Mouse (Mus musculus) liver, embryonic 14.5 days (tissue): Measurements from ENCODE around the gene Grpel1. TPM values are rescaled to one million over a fixed set of nuclear protein-coding genes. Genes with fewer than 3 reads are reported as not detected.

Experiments used
- ATAC-seq: fragments of 200-750 bp; cut with Nextera tagmentation; 2 replicates; pipeline ENCODE4 v1.8.0; 2017; ENCODE audit warnings: moderate number of reproducible peaks, mild to moderate bottlenecking, moderate library complexity; ENCODE audit not compliant: insufficient read depth
- DNase-seq, 3 experiments: peaks; one replicate each; pipeline ENCODE4 v3.0.0-alpha.2; 2012 to 2013; ENCODE audit warnings: low read depth in 3 of 3, low spot score in 3 of 3
- H3K27ac ChIP-seq: fragments of 300-500 bp; sonication (generic); 2 replicates; pipeline ENCODE4 v1.5.1; 2014; ENCODE audit warnings: moderate library complexity, mild to moderate bottlenecking, control low read depth, inconsistent platforms
- H3K27me3 ChIP-seq: fragments of 300-500 bp; sonication (generic); 2 replicates; pipeline ENCODE4 v1.6.1; 2014; ENCODE audit warnings: mild to moderate bottlenecking, low read length, moderate library complexity; ENCODE audit not compliant: control insufficient read depth, insufficient read depth
- H3K36me3 ChIP-seq: fragments of 300-500 bp; sonication (generic); replicated peaks from 2 replicates; pipeline ENCODE4 v1.6.1; 2014; ENCODE audit warnings: low read depth; ENCODE audit not compliant: control insufficient read depth, insufficient read depth
- H3K4me1 ChIP-seq, 2 experiments: fragments of 200-500 bp in 1 of 2; fragments of 300-500 bp in 1 of 2; sonication (generic) in 1 of 2; replicated peaks; 2 replicates each; pipeline ENCODE4 v1.6.1; 2012 to 2014; ENCODE audit warnings: antibody characterized with exemption in 1 of 2, inconsistent platforms in 1 of 2, low read length in 1 of 2; ENCODE audit not compliant: control insufficient read depth in 2 of 2, insufficient read depth in 2 of 2
- H3K4me2 ChIP-seq: fragments of 300-500 bp; sonication (generic); 2 replicates; pipeline ENCODE4 v1.6.1; 2014; ENCODE audit warnings: low read depth, mild to moderate bottlenecking, control low read depth, moderate library complexity
- H3K4me3 ChIP-seq, 2 experiments: fragments of 200-500 bp in 1 of 2; fragments of 300-500 bp in 1 of 2; sonication (generic) in 1 of 2; 2 replicates each; pipeline ENCODE4 v1.5.1; 2012 to 2014; ENCODE audit warnings: low read depth in 2 of 2, low read length in 2 of 2, mild to moderate bottlenecking in 2 of 2, control low read depth in 1 of 2, inconsistent platforms in 1 of 2, moderate library complexity in 1 of 2; ENCODE audit not compliant: insufficient read depth in 1 of 2
- H3K9ac ChIP-seq: fragments of 300-500 bp; sonication (generic); replicated peaks from 2 replicates; pipeline ENCODE4 v1.6.1; 2014; ENCODE audit warnings: mild to moderate bottlenecking, control low read depth, moderate library complexity
- H3K9me3 ChIP-seq: fragments of 300-500 bp; sonication (generic); 2 replicates; pipeline ENCODE4 v1.6.1; 2016; ENCODE audit warnings: low read length, mixed read lengths; ENCODE audit not compliant: control insufficient read depth
- CTCF ChIP-seq: IDR thresholded peaks from 2 replicates; pipeline ENCODE4 v1.5.1; 2016; ENCODE audit warnings: antibody characterized with exemption, low read depth, control low read depth
- EP300 ChIP-seq: IDR thresholded peaks from 2 replicates; pipeline ENCODE4 v1.6.1; 2016; ENCODE audit warnings: antibody characterized with exemption, low read depth
- WGBS: fragments of 180-500 bp; shearing (Covaris S2); extraction: QIAGEN DNeasy Blood & Tissue Kit; methylation state at CpG from one replicate; pipeline ENCODE4 v1.1.7; 2014; ENCODE audit not compliant: insufficient replicate concordance; 5-methylcytosine and 5-hydroxymethylcytosine counted together
- polyA plus RNA-seq, 2 experiments: library from polyadenylated mRNA; depleted of rRNA in 1 of 2; stranded (reverse) in 1 of 2; unstranded in 1 of 2; fragments of >200 nt; fragmentation: Nextera tagmentation in 1 of 2; extraction: Ambion mirVana in 1 of 2; gene quantifications; 2 replicates each; pipeline versions ENCODE4 v1.2.1 to v1.2.3; 2012 to 2014

The Grpel1 gene
- polyA plus RNA-seq, 2 experiments = 16.8 to 42.4 TPM

DNA sequence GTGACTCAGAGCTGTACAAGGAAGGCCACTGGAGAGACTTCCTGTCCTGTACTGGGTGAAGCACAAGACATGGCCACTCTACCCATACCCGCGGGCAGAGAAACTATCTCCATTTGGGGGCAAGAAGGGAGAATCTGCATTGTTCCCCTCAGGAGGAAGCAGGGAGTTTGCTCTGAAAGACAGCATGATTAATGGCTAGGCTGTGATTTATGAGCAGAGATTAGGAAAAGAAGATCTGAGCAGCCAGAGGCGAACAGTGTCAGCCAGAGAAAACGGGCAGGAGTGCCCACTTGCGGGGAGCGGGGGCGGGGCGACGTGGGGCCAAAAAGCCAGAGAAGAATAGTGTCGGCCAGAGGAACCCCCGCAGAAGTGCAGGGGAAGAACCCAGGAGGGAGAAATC is 37.0 kb upstream of the Grpel1 start:
- DNase-seq (no peak), ATAC-seq (no peak)
- WGBS = 37% methylated on average over 11 of the region's 11 CpGs
- Histone ChIP-seq H3K4me3 (no peak overlapping the region), H3K27me3 (no peaks in the 10 kb centered on the region), H3K4me1 (no peaks in the 10 kb centered on the region), H3K4me2 (no peak overlapping the region), H3K9ac (no peak overlapping the region), H3K9me3 (no peaks in the 10 kb centered on the region), H3K36me3 (no peaks in the 10 kb centered on the region), H3K27ac (no peak overlapping the region)
- TF ChIP-seq CTCF (no peak), EP300 (no peak)

DNA sequence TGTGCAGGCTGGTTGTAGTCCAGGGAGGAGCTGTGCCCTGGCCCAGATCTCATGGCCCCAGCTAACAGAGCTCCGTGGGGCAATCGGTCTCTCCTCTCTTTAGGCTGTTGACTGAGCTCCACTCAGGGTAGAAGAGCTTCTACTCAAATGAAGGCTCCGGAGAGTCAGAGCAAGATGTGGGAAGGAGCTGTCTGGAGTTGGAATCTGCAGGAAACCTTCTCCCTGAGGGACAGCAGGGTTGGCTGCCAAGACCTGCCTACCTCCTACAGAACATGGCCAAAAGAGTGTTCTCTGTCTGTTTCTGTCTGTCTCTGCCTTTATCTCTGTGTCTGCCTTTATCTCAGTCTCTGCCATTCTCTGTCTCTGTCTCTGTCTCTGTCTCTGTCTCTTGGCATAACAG is 35.2 kb upstream of the Grpel1 start:
- 68% methylated on average over 3 of the region's 3 CpGs for WGBS
- no peak for DNase-seq
- Histone ChIP-seq H3K27ac (no peak overlapping the region), H3K9ac (no peak overlapping the region), H3K4me3 (no peak overlapping the region), H3K4me2 (no peak overlapping the region), H3K4me1 (no peaks in the 10 kb centered on the region), H3K36me3 (no peaks in the 10 kb centered on the region), H3K9me3 (no peaks in the 10 kb centered on the region), H3K27me3 (no peaks in the 10 kb centered on the region)
- no peak for ATAC-seq
- TF ChIP-seq CTCF (no peak), EP300 (no peak)

DNA sequence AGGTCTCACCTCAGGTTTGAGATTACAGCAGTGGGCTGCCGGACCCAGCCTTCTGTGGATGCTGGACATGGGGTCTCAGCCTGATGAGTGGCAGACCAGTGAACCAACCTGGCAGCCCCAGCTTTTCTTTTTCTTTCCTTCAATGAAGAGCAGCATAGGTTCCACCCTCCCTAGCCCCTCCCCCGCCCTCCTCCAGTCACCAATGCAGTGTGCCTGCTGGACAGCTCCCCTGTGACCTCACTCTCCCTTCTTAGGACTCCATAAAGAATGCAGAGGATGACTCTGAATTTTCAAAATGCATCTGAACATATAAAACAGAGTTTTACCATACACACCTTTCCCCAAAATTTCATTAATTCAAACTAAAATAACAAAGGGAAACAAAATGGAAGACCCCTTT is 33.1 kb upstream of the Grpel1 start:
- Histone ChIP-seq H3K4me1 (no peaks in the 10 kb centered on the region), H3K9ac (no peak overlapping the region), H3K9me3 (no peaks in the 10 kb centered on the region), H3K4me3 (no peak overlapping the region), H3K36me3 (no peaks in the 10 kb centered on the region), H3K27me3 (no peaks in the 10 kb centered on the region), H3K27ac (no peak overlapping the region), H3K4me2 (no peak overlapping the region)
- ATAC-seq (no peak), DNase-seq (no peak)
- WGBS = 45% methylated on average over 2 of the region's 2 CpGs
- TF ChIP-seq EP300 (no peak), CTCF (no peak)

DNA sequence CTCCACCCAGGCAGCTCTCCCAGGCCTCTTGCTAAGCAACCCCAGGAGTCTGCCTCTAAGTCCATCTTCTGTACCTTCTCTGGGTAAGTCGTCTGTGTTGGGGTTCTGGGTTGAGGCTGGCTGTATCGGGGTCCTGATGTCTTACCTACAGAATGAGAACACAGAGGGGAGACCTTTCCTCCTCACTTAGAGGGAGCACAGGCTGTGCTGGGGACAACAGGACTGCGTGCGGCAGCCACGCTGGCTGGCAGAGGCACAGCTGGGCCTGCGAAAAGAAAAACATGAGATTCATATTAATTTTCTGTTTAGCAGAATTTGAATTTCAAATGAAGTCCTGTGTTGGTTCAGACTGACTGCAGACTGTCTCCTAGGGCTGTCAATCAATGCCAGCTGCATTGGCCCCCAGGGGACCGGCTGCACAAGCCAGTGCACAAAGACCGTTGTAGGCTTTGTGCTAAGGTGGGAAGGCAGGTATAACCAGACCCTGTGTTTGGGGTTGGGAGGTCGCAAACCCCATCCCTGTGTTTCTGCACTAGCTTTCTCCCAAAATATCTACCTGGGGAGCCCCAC is 30.3 kb upstream of the Grpel1 start:
- no peaks in the 10 kb centered on the region for H3K4me1 ChIP-seq
- H3K36me3 ChIP-seq = no peaks in the 10 kb centered on the region
- no peak overlapping the region for H3K27ac ChIP-seq
- WGBS = 59% methylated on average over 9 of the region's 9 CpGs
- no peak for TF ChIP-seq EP300
- TF ChIP-seq CTCF = no peak
- no peak for ATAC-seq
- no peak for DNase-seq
- no peak overlapping the region for H3K9ac ChIP-seq
- no peak overlapping the region for H3K4me2 ChIP-seq
- H3K4me3 ChIP-seq = no peak overlapping the region
- no peaks in the 10 kb centered on the region for H3K27me3 ChIP-seq
- H3K9me3 ChIP-seq = no peaks in the 10 kb centered on the region

DNA sequence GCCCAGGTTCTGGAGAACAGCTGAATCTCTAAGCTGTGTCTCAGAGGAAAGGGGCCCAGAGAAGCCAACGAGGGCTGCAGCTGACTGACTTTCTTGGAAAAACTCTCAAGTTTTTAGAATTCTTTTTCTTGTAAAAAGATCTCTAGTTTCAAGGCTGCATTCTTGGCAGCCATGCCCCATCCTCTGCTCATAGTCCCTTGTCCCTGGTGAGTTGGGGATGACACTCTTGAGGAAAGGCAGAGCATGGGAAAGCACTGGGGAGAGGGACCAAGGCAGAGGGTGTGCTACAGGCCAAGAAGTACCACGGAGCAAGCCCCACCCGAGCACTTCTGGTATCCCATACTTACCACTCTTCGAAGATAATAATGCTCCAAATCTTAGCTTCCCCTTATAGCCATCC is 27.9 kb upstream of the Grpel1 start:
- no peaks in the 10 kb centered on the region for H3K4me1 ChIP-seq
- H3K9me3 ChIP-seq = no peaks in the 10 kb centered on the region
- no peak for ATAC-seq
- no peak overlapping the region for H3K4me3 ChIP-seq
- H3K9ac ChIP-seq = no peak overlapping the region
- H3K27ac ChIP-seq = no peak overlapping the region
- H3K27me3 ChIP-seq = no peaks in the 10 kb centered on the region
- H3K36me3 ChIP-seq = no peaks in the 10 kb centered on the region
- WGBS = 34% methylated on average over 4 of the region's 4 CpGs
- TF ChIP-seq EP300 (no peak), CTCF (no peak)
- H3K4me2 ChIP-seq = no peak overlapping the region
- no peak for DNase-seq
